Mouse (Mus musculus) neural tube, embryonic 15.5 days (tissue): ENCODE data around the gene Acsl6. TPM values are rescaled to one million over a fixed set of nuclear protein-coding genes. Genes with fewer than 3 reads are reported as not detected.
"Not testable (repeated sequence)": the region's sequence is repeated elsewhere in the genome, so short reads cannot be mapped to it uniquely, and the experiment has no call there.

ENCODE experiments used
- ATAC-seq: fragments of 200-750 bp; cut with Nextera tagmentation; 2 replicates; pipeline ENCODE4 v1.8.0; 2017; ENCODE audit warnings: mild to moderate bottlenecking, moderate TSS enrichment, moderate library complexity; ENCODE audit not compliant: low FRiP score
- H3K27ac ChIP-seq: fragments of 300-500 bp; sonication (generic); replicated peaks from 2 replicates; pipeline ENCODE4 v1.5.1; 2015; ENCODE audit warnings: mild to moderate bottlenecking, inconsistent platforms
- H3K27me3 ChIP-seq: fragments of 300-500 bp; sonication (generic); replicated peaks from 2 replicates; pipeline ENCODE4 v1.6.1; 2015; ENCODE audit warnings: inconsistent platforms
- H3K36me3 ChIP-seq: fragments of 300-500 bp; sonication (generic); 2 replicates; pipeline ENCODE4 v1.6.1; 2015; ENCODE audit warnings: inconsistent platforms
- H3K4me1 ChIP-seq: fragments of 300-500 bp; sonication (generic); 2 replicates; pipeline ENCODE4 v1.6.1; 2015; ENCODE audit warnings: inconsistent platforms
- H3K4me2 ChIP-seq: fragments of 300-500 bp; sonication (generic); 2 replicates; pipeline ENCODE4 v1.6.1; 2015; ENCODE audit warnings: inconsistent platforms, mild to moderate bottlenecking, moderate library complexity
- H3K4me3 ChIP-seq: fragments of 300-500 bp; sonication (generic); replicated peaks from 2 replicates; pipeline ENCODE4 v1.5.1; 2015; ENCODE audit warnings: mild to moderate bottlenecking, inconsistent platforms
- H3K9ac ChIP-seq: fragments of 300-500 bp; sonication (generic); replicated peaks from 2 replicates; pipeline ENCODE4 v1.6.1; 2015; ENCODE audit warnings: mild to moderate bottlenecking, inconsistent platforms
- H3K9me3 ChIP-seq: fragments of 300-500 bp; sonication (generic); replicated peaks from 2 replicates; pipeline ENCODE4 v1.6.1; 2016; ENCODE audit warnings: inconsistent platforms
- WGBS: fragments of 180-500 bp; shearing (Covaris S2); methylation state at CpG from one replicate; pipeline ENCODE4 v1.1.7; 2015; ENCODE audit warnings: mixed read lengths; 5-methylcytosine and 5-hydroxymethylcytosine counted together
- polyA plus RNA-seq: library from polyadenylated mRNA; unstranded; fragments of >200 nt; fragmentation: Nextera tagmentation; extraction: Ambion mirVana; gene quantifications from 2 replicates; pipeline ENCODE4 v1.2.1, GENCODE M21; 2015

Gene Acsl6
- polyA plus RNA-seq, 1 experiment from 2014 or later = 47.3 TPM

DNA sequence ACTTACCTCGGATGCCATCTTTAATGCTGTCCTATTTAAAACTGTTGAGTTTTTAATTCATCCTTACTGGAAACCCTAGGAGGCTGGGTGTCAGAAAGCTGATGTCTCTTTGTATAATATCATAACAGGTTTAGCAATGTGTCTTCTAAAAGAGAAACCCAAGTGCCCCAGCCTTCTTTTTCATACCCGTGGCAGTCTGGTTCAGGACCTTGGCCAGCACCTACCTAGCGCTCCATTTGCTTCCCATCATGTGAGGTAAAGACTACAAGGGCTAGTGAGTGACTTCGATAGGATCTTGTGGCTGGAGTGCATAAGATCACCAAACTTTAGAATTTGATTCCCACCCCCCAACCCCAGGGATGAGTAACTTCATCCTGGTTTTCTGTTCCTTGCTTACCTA lies 40.1 kb downstream of the Acsl6 start:
- WGBS = 66% methylated on average over 4 of the region's 4 CpGs
- Histone ChIP-seq H3K36me3 (peaks cover 57% of the 10 kb centered on the region), H3K4me1 (no peaks in the 10 kb centered on the region), H3K9me3 (no peaks in the 10 kb centered on the region), H3K27ac (no peak overlapping the region), H3K4me2 (no peak overlapping the region), H3K27me3 (no peaks in the 10 kb centered on the region), H3K9ac (no peak overlapping the region), H3K4me3 (no peak overlapping the region)
- no peak for ATAC-seq

DNA sequence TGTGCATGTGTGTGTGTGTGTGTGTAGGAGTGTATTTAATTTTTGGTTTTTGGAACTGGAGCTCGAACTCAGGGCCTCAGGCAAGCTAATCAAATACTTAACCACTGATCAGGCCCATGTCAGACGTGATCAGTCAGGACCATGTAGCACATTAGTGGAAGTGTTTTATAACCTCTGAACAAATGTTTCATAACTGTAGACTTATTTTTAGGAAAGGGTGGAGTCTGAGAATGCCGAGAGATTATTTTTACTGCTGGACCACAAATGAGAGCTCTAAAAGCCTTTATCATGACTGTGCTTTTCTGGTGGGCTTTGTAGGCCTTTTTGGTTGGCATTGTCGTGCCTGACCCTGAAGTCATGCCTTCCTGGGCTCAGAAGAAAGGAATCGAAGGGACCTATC lies 48.1 kb downstream of the Acsl6 start:
- no peak overlapping the region for H3K4me3 ChIP-seq
- peaks cover 14% of the 10 kb centered on the region for H3K4me1 ChIP-seq
- H3K36me3 ChIP-seq = peaks cover 8% of the 10 kb centered on the region; the same call in 1 of the 2 replicates
- WGBS = 57% methylated on average over 5 of the region's 5 CpGs
- H3K4me2 ChIP-seq = no peak overlapping the region
- no peak overlapping the region for H3K9ac ChIP-seq
- H3K9me3 ChIP-seq = no peaks in the 10 kb centered on the region
- no peaks in the 10 kb centered on the region for H3K27me3 ChIP-seq
- no peak for ATAC-seq
- no peak overlapping the region for H3K27ac ChIP-seq

DNA sequence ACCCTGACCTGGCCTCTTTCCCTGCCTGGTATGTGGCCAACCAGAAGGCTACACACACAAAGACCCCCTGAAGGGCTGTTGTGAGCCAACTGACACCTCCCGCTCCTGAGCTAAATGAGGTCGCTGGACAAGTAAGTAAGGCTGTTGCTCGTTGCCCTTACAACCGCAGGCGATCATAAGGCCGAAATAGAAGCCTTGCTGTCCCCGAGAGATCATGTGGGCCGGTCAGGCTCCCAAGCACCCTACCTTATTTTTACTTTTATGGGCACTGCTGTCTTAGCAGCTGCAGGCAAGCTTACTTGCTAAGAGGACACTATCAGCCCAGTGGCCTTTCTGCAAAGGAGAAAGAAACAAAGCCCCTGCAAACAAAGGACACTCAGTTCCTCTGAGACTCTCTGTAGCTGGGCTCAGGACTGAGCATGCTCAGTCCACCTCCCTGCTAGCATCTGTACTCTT lies 49.6 kb downstream of the Acsl6 start:
- H3K27ac ChIP-seq = peak overlapping the region; percentile 63
- no peak overlapping the region for H3K4me3 ChIP-seq
- peak overlapping the region; percentile 34 for H3K4me2 ChIP-seq
- H3K4me1 ChIP-seq = peaks cover 14% of the 10 kb centered on the region
- H3K9ac ChIP-seq = no peak overlapping the region
- ATAC-seq = peak; percentile 53; the same call in 1 of the 2 replicates
- 11% methylated on average over 8 of the region's 8 CpGs for WGBS
- H3K9me3 ChIP-seq = no peaks in the 10 kb centered on the region
- peaks cover 16% of the 10 kb centered on the region; the same call in 1 of the 2 replicates for H3K36me3 ChIP-seq
- H3K27me3 ChIP-seq = no peaks in the 10 kb centered on the region

DNA sequence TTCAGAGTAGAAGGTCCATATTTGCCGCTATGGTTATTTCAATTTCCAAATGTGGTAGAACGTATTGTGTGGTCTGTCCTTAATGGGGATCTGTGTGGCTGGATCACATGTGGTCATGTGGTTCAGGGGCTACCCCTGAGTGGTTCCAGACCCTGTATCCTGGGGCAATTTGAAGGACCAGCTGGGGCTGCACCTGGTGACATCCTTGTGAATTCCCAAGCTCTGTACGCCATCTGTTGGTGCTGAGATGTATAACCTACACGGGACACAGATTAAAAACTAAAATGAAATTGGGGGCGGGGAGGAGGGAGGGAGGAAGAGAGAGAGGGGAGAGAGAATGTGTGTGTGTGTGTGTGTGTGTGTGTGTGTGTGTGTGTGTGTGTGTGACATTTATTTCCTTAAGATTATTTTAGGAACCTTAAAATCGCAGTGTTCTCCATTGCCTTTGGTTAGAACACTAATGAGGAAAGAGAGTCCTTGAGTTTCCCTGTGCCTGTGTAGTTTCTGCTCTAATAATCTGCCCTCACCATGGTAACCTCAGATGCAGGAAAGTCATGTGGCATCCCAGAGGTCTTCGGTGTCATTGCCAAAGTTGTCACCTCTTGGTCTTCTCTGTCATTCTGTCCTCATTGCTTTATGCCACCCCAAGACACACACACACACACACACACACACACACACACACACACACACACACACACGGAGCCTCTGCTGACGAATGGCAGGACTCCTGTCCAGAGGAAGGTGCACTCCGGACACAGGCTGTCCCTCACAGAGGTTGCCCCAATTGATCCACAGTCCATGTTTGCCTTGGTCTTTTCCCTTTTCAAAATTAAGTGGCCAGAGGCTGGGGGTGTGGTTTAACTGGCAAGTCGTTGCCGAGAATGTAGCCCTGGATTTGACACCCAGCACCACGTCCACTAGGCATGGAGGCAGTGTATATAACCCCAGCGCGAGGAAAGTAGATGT lies 51.3 kb downstream of the Acsl6 start:
- H3K27ac ChIP-seq = no peak overlapping the region
- H3K4me3 ChIP-seq = no peak overlapping the region
- WGBS = 41% methylated on average over 15 of the region's 15 CpGs
- no peak overlapping the region for H3K9ac ChIP-seq
- ATAC-seq = peak; percentile 59; the same call in 1 of the 2 replicates
- peaks cover 14% of the 10 kb centered on the region for H3K4me1 ChIP-seq
- no peak overlapping the region for H3K4me2 ChIP-seq
- H3K36me3 ChIP-seq = peaks cover 23% of the 10 kb centered on the region
- no peaks in the 10 kb centered on the region for H3K9me3 ChIP-seq
- no peaks in the 10 kb centered on the region for H3K27me3 ChIP-seq

DNA sequence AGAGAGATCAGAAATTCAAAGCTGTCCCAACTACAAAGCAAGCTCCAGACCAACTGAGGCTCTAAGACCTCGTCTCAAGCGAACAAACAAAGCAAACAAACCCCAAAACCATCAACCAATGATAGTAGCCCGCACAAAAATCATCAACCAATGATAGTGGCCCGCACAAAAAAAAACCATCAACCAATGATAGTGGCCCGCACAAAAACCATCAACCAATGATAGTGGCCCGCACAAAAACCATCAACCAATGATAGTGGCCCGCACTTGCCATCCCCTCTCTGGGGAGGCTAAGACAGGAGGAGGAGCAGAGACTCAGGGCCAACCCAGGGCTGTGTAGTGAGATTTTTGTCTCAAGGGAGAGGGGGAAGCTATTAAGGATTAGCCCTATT lies 52.0 kb downstream of the Acsl6 start:
- Histone ChIP-seq H3K9me3 (no peaks in the 10 kb centered on the region), H3K4me3 (no peak overlapping the region), H3K36me3 (peaks cover 22% of the 10 kb centered on the region), H3K4me2 (no peak overlapping the region), H3K27ac (no peak overlapping the region), H3K4me1 (peaks cover 14% of the 10 kb centered on the region), H3K27me3 (no peaks in the 10 kb centered on the region), H3K9ac (no peak overlapping the region)
- ATAC-seq = no peak
- WGBS = 80% methylated on average over 7 of the region's 7 CpGs

DNA sequence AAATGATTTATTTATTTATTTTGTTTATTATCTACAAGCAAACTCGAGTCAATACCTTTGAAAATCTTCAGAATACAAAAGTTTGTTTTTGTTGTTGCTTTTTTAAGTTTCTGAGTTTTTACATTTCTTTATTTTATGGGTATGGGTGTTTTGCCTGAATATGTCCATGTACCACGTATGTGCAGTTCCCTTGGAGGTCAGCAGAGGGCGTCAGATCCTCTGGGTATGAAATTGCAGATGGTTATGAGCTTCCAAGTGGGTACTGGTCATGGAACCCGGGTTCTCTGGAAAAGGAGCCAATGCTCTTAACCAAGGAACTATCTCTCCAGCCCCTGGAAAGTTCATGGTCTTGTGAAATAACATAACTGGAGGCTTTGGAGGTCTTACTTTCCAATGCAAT lies 53.1 kb downstream of the Acsl6 start:
- no peak overlapping the region for H3K4me3 ChIP-seq
- peaks cover 14% of the 10 kb centered on the region for H3K4me1 ChIP-seq
- WGBS = 70% methylated on average over 4 of the region's 4 CpGs
- H3K9ac ChIP-seq = no peak overlapping the region
- no peak for ATAC-seq
- no peaks in the 10 kb centered on the region for H3K27me3 ChIP-seq
- no peak overlapping the region for H3K4me2 ChIP-seq
- no peak overlapping the region for H3K27ac ChIP-seq
- H3K9me3 ChIP-seq = no peaks in the 10 kb centered on the region
- H3K36me3 ChIP-seq = peaks cover 25% of the 10 kb centered on the region

DNA sequence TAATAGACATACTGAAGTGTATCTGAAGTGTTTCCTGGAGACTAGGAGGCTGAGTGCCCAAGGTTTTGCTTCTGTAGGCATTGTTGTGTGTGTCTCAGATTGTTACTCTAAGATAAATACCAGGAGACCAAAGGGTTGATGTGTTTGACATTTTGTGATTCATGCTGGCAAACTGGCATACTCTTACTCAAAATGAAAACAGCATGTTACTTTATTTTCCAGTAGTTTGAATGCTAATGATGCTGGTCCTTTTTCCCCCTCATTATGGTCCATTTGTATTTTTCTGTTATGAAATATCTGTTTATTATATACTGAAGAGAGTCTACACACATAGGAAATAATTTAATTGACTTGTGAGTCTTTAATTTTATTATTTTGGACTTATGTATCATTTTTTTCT lies 69.0 kb downstream of the Acsl6 start:
- Histone ChIP-seq H3K9ac (no peak overlapping the region), H3K4me3 (no peak overlapping the region), H3K4me2 (no peak overlapping the region), H3K9me3 (no peaks in the 10 kb centered on the region), H3K36me3 (no peaks in the 10 kb centered on the region), H3K27ac (no peak overlapping the region), H3K4me1 (no peaks in the 10 kb centered on the region), H3K27me3 (no peaks in the 10 kb centered on the region)
- no peak for ATAC-seq

DNA sequence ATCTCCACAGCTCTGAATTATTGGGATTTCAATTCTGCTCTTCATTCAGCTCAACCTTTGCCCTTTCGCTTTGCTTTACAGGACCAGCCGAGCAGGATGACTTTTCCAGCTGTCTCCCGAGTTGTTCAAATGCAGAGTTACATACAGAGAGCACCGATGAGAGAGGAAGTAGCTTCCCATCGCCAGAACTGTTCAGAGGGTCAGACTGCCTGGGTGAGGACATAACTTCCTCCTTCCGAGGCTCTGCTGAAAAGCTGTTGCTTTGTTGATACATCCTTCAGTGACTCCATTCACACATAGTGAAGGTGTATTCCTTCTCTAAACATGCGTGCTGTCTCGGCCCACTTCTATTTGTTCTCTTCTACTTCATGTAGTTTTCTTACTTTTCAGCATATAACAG lies 86.8 kb downstream of the Acsl6 start:
- WGBS = 78% methylated on average over 8 of the region's 8 CpGs
- ATAC-seq = no peak

DNA sequence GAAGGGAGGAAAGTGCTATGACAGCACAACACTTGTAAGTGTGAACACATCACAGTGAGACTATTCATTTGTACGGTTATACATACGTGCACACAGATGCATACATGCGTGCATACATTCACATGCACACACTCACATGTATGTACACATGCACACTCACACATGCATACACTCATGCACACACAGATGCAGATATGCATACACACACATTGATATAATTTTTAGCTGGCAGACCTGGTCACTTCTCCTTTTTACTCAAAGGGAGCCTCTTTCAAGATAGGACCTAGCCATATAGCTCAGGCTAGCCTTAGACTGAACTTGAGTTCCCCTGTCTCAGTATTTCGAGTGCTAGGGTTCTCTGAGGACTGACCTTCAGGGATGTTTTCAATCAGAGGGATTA lies 87.7 kb downstream of the Acsl6 start:
- Histone ChIP-seq H3K9me3 (no peaks in the 10 kb centered on the region), H3K27me3 (no peaks in the 10 kb centered on the region), H3K4me2 (no peak overlapping the region), H3K9ac (no peak overlapping the region), H3K4me1 (no peaks in the 10 kb centered on the region), H3K36me3 (no peaks in the 10 kb centered on the region), H3K4me3 (no peak overlapping the region), H3K27ac (no peak overlapping the region)
- ATAC-seq = no peak
- WGBS = 92% methylated on average over 4 of the region's 4 CpGs

More for the DNA sequence above, 86.8 kb downstream of the Acsl6 start:
- Histone ChIP-seq H3K4me2 (no peak overlapping the region), H3K27me3 (no peaks in the 10 kb centered on the region), H3K36me3 (no peaks in the 10 kb centered on the region), H3K4me3 (no peak overlapping the region), H3K4me1 (no peaks in the 10 kb centered on the region), H3K9ac (no peak overlapping the region), H3K9me3 (no peaks in the 10 kb centered on the region), H3K27ac (no peak overlapping the region)

DNA sequence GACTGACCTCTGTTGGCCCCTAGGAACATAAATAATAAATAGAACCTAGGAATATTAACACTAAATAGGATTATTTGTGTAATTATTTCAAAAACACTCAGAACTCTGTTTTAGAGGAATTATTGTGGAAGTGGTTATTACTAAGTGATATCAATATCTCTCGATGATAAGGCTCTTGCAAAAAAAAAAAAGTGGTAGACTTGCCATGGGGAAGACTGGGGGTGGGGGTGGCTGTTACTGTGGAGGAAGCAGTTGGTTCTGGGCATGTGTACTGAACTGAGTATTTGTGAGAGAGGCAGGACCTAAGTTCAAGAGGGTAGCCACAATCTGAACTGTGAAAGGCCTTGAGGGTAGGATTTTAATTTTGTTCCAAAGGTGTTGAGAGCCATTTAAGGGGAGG lies 93.1 kb downstream of the Acsl6 start:
- Histone ChIP-seq H3K4me2 (no peak overlapping the region), H3K9ac (no peak overlapping the region), H3K36me3 (no peaks in the 10 kb centered on the region), H3K4me1 (no peaks in the 10 kb centered on the region), H3K27me3 (no peaks in the 10 kb centered on the region), H3K9me3 (no peaks in the 10 kb centered on the region), H3K4me3 (no peak overlapping the region), H3K27ac (no peak overlapping the region)
- no peak for ATAC-seq
- WGBS = 85% methylated on average over 1 of the region's 1 CpGs

DNA sequence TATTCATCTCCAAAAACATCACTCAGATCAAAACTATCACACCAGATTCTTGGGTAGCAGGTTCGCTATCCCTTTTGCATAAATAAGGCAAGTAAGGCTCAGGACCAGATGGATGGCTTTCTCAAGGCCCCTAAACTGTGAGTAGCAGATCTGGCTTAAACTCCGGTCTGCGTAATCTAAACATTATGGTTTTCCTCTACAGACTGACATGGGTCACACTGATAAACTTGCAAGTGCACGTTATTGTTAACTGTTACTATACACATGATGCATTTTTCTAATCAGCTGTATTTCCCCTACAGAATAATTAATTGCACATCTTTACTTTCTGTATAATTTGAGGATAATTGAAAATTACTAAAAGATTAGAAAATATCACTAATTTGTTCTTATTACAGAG lies 94.5 kb downstream of the Acsl6 start:
- H3K27me3 ChIP-seq = no peaks in the 10 kb centered on the region
- ATAC-seq = no peak

DNA sequence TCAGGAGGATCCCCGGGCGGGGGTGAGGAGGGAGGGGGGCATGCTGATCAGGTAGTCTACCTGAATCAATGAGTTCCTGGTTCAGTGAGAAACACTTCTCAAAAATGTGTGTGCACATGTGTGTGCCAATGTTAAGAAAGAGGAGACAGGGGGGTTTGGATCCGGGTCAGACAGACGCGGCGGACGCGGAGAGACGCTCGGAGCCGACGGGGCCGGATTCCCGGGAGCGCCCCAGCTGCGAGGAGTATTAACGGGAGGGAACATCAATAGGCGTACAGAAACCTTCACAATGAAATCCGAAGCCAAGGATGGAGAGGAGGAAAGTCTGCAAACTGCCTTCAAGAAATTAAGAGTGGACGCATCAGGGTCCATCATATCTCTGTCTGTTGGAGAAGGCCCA lies 97.2 kb downstream of the Acsl6 start:
- not testable (repeated sequence) for H3K4me2 ChIP-seq, H3K27ac ChIP-seq, H3K9ac ChIP-seq, H3K4me1 ChIP-seq, H3K4me3 ChIP-seq, H3K9me3 ChIP-seq, H3K36me3 ChIP-seq, H3K27me3 ChIP-seq, ATAC-seq
- WGBS = 95% methylated on average over 20 of the region's 20 CpGs

More for the DNA sequence above, 94.5 kb downstream of the Acsl6 start:
- 87% methylated on average over 4 of the region's 4 CpGs for WGBS
- no peak overlapping the region for H3K4me2 ChIP-seq
- H3K4me1 ChIP-seq = no peaks in the 10 kb centered on the region
- no peak overlapping the region for H3K4me3 ChIP-seq
- H3K27ac ChIP-seq = no peak overlapping the region
- no peak overlapping the region for H3K9ac ChIP-seq
- H3K36me3 ChIP-seq = no peaks in the 10 kb centered on the region
- H3K9me3 ChIP-seq = no peaks in the 10 kb centered on the region
